Mouse (Mus musculus) bone marrow, adult 2 months (tissue): ENCODE measurements around the gene Cfap57. TPM values are rescaled to one million over a fixed set of nuclear protein-coding genes. Genes with fewer than 3 reads are reported as not detected.

ENCODE experiments used
- H3K27ac ChIP-seq: fragments of 200-500 bp; 2 replicates; pipeline ENCODE4 v1.5.1; 2012; ENCODE audit warnings: low read depth, mild to moderate bottlenecking, control low read depth, inconsistent platforms, low read length; ENCODE audit not compliant: control insufficient read depth, poor library complexity, insufficient read depth
- H3K4me1 ChIP-seq: fragments of 200-500 bp; 2 replicates; pipeline ENCODE4 v1.6.1; 2011; ENCODE audit warnings: low read length; ENCODE audit not compliant: control insufficient read depth, insufficient read depth
- H3K4me3 ChIP-seq: fragments of 200-500 bp; replicated peaks from 2 replicates; pipeline ENCODE3; 2011; ENCODE audit warnings: mild to moderate bottlenecking, low read depth, low read length, control low read depth; ENCODE audit not compliant: control insufficient read depth
- CTCF ChIP-seq: fragments of 200-500 bp; IDR thresholded peaks from 2 replicates; pipeline ENCODE4 v1.5.1; 2011; ENCODE audit warnings: low read length, control low read depth; ENCODE audit not compliant: control insufficient read depth, insufficient read depth
- POLR2A ChIP-seq: fragments of 200-500 bp; IDR thresholded peaks from 2 replicates; pipeline ENCODE4 v1.6.1; 2011; ENCODE audit warnings: low read depth, mild to moderate bottlenecking, control low read depth, low read length, borderline replicate concordance; ENCODE audit not compliant: control insufficient read depth
- WGBS: fragments of 180-500 bp; shearing (Covaris S2); methylation state at CpG from one replicate; pipeline ENCODE4 v1.1.7; 2018; 5-methylcytosine and 5-hydroxymethylcytosine counted together
- polyA plus RNA-seq: library from polyadenylated mRNA; stranded (reverse); fragments of >200 nt; gene quantifications from 2 replicates; pipeline ENCODE4 v1.2.4, GENCODE M21; 2011; ENCODE audit warnings: low replicate concordance; ENCODE audit not compliant: missing spikeins, insufficient read depth, insufficient read length

The Cfap57 gene
- polyA plus RNA-seq, 1 experiment: not detected

DNA sequence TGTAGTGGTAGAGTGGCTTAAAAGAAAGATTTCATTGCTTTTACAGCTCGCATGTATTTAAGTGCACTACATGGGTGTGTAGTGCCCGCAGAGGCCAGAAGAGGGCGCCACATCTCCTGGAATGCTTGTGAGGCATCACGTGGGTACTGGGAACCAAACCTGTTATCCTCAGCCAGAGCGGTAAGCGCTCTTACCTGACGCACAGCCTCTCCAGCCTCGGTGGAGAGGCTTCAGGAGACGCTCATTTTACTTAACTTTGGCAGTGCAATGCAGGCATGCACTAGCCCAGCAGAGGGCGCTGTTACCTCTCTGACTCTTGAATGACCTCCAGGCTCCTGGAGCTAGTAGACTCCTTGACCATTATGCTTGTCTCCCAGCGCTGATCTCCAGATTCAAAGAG, 8.0 kb downstream of the Cfap57 start:
- WGBS: 40% methylated on average over 11 of the region's 11 CpGs
- Histone ChIP-seq H3K4me3 (no peak overlapping the region), H3K4me1 (peaks cover 4% of the 10 kb centered on the region), H3K27ac (no peak overlapping the region)
- TF ChIP-seq CTCF: peak; percentile 45
- no peak for TF ChIP-seq POLR2A

DNA sequence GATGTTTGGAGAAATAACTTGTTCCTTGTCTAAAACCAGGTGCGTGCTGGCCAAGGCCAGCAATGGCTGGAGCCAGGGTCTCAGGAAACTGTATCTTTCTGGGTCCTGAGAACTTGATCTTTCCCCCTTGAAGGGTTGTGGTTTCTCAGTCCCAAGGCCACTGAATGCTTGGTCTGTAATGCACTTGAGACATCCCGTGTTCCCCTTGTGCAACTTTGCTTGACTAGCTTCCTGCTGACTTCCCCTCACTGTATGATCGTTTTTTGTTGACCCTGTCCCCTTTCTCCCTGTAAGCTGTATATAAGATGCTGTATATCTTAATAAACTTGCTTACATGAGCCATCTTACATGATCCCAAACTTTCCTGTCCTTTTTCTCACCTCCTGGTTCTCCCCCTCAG, 10.7 kb downstream of the Cfap57 start:
- no peak overlapping the region for H3K4me3 ChIP-seq
- H3K27ac ChIP-seq: peak overlapping the region; percentile 88
- WGBS: 6% methylated on average over 3 of the region's 3 CpGs
- TF ChIP-seq POLR2A (no peak), CTCF (no peak)
- peaks cover 6% of the 10 kb centered on the region for H3K4me1 ChIP-seq

DNA sequence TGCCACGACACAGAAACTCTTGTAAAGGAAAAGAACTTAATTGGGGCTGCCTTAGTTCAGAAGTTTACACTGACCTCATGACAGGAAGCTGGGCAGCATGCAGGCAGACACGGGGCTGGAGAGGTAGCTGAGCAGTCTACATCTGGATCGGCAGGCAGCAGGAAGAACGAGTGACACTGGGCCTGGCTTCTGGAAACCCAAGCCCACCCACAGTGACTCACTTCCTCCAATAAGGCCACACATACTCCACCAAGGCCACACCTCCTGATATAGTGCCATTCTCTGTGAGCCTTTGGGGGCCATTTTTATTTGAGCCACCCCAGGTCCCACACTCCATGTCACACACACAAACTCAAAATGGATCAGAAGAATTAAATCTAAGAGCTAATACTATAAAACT, 16.5 kb downstream of the Cfap57 start:
- H3K4me1 ChIP-seq: peaks cover 4% of the 10 kb centered on the region
- no peak overlapping the region for H3K27ac ChIP-seq
- H3K4me3 ChIP-seq: no peak overlapping the region
- 10% methylated on average over 4 of the region's 4 CpGs for WGBS
- TF ChIP-seq POLR2A (no peak), CTCF (no peak)

DNA sequence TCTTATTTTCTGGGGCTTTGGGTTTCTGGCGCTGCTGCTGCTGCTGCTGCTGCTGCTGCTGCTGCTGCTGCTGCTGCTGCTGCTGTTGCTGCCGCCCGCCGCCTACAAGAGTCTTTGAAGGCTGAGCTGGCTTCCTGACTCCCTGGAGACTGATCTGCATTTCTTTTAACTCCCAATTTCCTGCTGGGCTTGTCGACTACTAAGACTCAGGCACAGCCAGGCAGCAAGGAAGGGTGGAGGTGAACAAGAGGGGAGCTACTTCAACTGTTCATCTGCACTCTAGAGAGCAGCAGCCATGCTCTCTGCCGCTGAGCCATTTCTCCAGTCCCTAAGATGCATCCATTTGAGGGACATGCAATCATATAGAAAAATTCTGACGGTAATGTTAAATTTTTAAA, 30.8 kb downstream of the Cfap57 start:
- H3K4me3 ChIP-seq: no peak overlapping the region
- no peak overlapping the region for H3K27ac ChIP-seq
- TF ChIP-seq CTCF: no peak
- no peak for TF ChIP-seq POLR2A
- H3K4me1 ChIP-seq: no peaks in the 10 kb centered on the region
- WGBS: 34% methylated on average over 7 of the region's 7 CpGs

DNA sequence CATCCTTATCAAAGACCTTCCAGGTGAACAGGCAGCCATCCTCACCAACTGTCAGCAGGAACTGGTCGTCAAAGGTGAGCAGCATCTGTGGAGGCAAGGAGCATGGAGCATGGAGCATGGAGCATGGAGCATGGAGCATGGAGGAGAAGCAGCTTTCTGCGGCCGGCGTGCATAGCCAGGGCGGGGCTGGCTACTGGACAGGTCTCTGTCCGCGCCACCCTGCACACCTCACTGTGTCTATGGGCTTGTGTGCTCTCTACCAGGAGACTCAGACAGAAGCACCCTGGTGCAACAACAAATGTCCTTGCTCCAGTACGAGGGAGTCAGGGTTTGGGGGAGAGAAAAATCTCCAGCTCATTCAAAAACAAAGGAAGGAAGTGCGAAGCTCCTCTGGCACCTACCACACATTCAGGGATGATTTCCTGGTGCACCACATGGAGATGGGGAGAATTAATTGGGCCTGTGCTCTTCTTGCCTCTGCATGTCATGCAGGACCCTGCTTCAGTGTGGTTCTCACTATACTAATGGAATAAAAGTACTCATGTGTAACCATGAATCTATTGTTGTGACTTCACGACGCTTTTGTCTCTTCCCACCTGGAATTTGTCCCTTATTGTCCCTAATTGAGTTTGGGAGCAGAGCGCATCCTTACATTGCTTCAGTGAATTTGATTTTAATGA, 31.4 kb downstream of the Cfap57 start:
- no peaks in the 10 kb centered on the region for H3K4me1 ChIP-seq
- H3K4me3 ChIP-seq: no peak overlapping the region
- H3K27ac ChIP-seq: no peak overlapping the region
- TF ChIP-seq CTCF: no peak
- no peak for TF ChIP-seq POLR2A
- 77% methylated on average over 12 of the region's 12 CpGs for WGBS

DNA sequence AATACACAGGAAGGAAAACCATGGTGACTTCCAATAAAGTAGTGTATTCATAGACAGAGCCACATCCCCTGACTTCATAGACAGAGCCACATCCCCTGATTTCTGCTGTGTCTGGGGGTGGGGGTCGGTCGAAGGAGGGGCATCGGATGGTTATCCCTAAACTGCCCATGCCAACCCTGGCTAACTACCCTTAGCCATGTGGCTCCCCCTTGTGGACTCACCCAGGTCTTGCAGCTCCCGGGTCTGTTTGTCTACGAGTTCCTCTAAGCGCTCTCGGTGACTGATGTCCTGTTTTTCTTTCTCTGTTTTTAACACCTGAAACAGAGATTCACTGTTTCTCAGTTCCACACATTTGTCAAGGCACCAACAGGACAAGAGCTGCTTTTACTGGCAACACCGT, 37.9 kb downstream of the Cfap57 start:
- Histone ChIP-seq H3K4me1 (no peaks in the 10 kb centered on the region), H3K4me3 (no peak overlapping the region), H3K27ac (no peak overlapping the region)
- TF ChIP-seq POLR2A: no peak
- TF ChIP-seq CTCF: peak; percentile 24; the same call in 1 of the 2 replicates
- WGBS: 87% methylated on average over 8 of the region's 8 CpGs

DNA sequence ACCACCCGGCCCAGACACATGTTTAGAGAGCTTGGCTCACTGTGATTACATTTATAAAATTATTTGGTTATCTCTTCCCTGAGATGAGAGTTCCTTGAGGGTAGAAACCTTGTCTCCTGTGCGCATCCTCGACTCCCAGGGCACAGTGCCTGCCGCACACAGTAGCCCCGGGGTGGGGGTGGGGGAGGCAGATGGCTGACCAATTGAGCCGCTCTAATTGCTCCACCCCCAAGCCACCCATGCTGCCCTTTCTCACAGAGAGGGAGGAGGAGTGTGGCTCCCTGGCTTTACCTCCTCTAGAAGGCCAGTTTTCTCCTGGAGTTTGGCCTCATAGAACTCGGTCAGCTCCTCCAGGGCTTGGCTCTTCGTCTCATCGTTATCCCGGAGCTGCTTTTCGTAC, 39.1 kb downstream of the Cfap57 start:
- TF ChIP-seq POLR2A (no peak), CTCF (no peak)
- Histone ChIP-seq H3K4me3 (no peak overlapping the region), H3K4me1 (no peaks in the 10 kb centered on the region), H3K27ac (no peak overlapping the region)
- 76% methylated on average over 11 of the region's 11 CpGs for WGBS

DNA sequence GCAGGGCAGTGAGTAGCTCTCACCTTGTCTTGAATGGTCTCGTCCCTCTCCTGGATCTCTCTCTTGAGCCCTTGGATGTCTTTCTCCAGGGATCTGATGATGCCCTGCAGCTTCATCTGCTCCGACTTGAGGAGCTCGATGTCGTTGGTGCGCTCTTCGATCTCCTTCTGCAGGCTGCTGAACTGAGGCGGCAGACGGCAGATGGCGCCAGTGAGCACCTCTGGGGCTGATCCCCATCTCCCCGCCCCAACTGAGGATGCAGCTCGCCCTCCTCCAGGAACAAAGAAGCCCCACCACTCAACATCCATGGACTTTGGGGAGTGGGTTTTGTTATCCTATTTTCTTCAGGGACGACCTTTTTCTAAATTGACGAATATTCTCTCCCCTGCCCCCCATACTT, 41.3 kb downstream of the Cfap57 start:
- WGBS: 41% methylated on average over 13 of the region's 13 CpGs
- TF ChIP-seq CTCF: peak; percentile 69
- no peak for TF ChIP-seq POLR2A
- Histone ChIP-seq H3K4me1 (no peaks in the 10 kb centered on the region), H3K27ac (no peak overlapping the region), H3K4me3 (no peak overlapping the region)

DNA sequence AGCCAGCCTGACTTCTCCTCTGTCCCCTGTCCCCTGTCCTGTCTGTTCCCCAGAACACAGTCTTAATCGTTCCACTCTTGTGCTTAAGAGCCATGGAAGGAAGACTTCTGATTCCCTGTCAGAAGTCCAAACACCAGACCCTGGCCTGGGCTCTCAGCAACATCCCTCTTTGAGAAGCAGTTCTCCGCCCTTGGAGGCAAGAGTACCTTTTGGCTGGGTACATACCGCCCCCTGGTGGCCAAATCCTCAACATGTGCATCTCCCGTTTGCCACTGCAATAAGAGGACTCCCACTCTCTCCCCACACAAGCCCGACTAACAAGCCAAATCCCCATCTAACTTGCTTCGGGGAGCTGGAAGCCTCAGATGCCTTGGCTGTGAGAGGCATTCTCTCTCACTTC, 44.5 kb downstream of the Cfap57 start:
- TF ChIP-seq POLR2A (no peak), CTCF (peak; percentile 88)
- WGBS: 10% methylated on average over 6 of the region's 6 CpGs

More for the DNA sequence above, 44.5 kb downstream of the Cfap57 start:
- H3K4me3 ChIP-seq: no peak overlapping the region
- no peak overlapping the region for H3K27ac ChIP-seq
- no peaks in the 10 kb centered on the region for H3K4me1 ChIP-seq
